Mouse (Mus musculus) natural killer cell, adult 2 months (primary cell): ENCODE data around the gene Ovca2.
"Not testable (repeated sequence)": the region's sequence is repeated elsewhere in the genome, so short reads cannot be mapped to it uniquely, and the experiment has no call there.

ENCODE experiments used
- DNase-seq, 2 experiments: peaks; one replicate each; pipeline ENCODE4 v3.0.0; 2022; ENCODE audit warnings: low spot score in 2 of 2

The Ovca2 gene

GRCm38 (mm10) chr11:75194850-75195461 lies 16.3 kb upstream of the Ovca2 start:
- DNase-seq: peak; percentile 55 to 64

DNA sequence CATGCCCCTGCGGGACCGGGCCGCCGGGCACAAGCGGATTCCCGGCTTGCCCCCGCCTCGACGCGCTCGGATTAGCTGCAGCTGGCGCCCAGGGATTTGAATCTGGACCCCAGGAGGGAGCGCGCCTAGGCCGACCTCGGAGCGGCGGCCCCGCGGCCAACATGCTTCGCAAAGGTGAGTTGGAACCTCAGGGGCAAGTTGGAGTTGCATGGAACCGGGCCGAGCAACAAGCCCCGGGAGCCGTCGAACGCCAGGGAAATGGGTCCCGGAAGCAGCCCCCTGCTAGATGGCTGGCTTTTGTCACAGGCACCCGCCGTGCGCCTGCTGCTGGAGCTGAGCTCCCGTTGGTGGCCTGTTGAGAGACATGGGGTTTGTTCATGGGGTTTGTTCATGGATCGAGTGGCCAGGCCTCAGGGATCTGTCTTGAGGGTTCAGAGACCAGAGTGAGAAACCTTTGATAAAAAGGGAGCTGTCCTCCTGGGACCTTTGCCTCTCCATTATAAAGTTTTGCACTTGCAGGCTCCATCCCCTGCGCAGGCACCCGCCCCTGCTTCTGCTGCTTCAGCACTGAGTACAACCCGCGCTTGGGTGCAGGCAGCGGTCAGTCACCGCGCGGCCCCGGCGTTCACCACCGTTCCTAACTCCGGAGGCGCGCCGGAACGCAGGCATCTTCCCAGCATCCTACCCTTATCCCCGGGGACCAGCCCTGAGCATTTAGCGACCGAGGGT lies 15.7 kb upstream of the Ovca2 start:
- peak in 1 of 2 experiments; percentile 31 for DNase-seq

GRCm38 (mm10) chr11:75193256-75194071 lies 14.8 kb upstream of the Ovca2 start, which contains the start of gene Rtn4rl1:
Gene Rtn4rl1, plus strand, starts transcription at chr11:75193783.
- peak in 1 of 2 experiments; percentile 39 for DNase-seq

DNA sequence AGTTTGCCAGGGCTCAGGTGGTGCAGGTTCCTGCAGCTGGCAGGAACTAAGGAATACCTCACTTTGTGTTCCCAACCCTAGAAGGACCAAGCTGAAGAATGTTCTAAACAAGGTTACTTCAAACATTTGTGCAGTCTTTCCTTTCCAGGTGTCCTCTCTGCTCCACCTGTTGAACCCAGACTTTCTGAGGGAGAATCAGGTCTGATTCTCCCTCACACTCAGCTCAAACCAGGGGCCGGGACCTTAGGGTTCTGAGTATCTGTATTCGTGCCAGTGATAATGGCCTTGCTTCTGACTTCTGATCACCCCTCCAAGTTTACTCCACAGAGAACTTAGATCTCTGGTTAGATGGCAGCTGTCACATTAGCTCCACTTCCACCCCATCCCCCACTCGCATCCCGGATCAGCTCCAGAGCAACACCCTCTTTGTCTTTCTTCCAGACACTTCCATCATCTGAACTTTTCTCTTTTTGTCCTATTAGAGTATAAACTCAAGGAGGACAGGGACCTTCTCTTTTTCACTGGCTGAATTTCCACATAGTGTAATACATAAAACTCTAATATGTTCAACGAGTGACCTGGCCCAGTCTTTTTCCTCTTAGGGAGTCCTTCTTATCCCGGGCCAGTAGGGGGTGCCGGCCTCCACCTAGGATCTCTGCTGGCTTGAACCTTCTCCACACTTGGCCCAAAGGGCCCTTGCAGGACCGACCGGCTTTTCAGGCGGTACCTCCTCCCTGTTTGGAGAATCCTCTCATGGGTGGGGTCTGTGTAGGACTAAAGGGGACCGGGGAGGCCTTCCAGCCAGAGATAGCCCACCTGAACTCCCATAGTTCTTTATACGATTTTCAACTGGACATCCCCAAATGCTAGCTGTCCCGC lies 13.9 kb upstream of the Ovca2 start:
- DNase-seq: peak; percentile 68 to 76

DNA sequence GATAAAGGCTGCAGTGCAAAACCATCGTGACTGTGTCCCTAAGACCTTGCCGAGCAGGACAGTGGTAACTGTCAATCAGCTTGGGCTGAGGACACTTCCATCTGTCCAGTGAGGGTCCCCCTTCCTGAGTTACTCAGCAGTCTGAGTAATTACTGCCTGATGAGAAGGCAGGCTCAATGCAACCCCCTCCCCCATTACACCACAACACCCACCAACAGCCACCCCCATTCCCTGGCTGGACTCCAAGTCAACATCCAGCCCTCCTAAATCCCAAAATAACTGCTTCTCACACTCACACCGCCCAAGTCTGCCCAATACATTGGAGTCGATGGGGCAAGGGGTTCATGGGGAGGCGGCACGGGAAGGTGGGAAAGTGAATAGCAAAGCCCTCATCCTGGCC lies 13.2 kb upstream of the Ovca2 start:
- DNase-seq: no peak

- DNase-seq: no peak
These were observed 12.3 kb upstream of the Ovca2 start, which contains the start of gene Dph1 for GRCm38 (mm10) chr11:75190905-75191441. Gene Dph1, minus strand, starts transcription at chr11:75191241.

DNA sequence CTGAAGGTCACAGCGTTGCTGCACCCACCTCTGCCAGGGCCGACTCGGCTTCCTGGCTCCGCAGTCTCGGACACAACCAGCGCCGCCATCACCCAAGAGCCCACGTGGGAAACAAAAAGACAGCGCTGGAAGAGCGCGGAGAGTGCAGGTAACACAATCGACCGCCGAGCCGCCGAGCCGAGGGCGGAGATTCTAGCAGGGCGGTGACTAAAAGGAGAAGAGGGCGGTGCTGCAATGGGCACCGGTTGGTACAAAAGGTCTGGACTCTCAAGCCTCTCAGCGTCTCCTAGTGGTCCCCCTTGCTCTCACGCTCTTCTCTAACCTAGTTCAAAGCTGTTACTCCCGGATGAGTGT lies 11.7 kb upstream of the Ovca2 start:
- peak; percentile 70 to 82 for DNase-seq

DNA sequence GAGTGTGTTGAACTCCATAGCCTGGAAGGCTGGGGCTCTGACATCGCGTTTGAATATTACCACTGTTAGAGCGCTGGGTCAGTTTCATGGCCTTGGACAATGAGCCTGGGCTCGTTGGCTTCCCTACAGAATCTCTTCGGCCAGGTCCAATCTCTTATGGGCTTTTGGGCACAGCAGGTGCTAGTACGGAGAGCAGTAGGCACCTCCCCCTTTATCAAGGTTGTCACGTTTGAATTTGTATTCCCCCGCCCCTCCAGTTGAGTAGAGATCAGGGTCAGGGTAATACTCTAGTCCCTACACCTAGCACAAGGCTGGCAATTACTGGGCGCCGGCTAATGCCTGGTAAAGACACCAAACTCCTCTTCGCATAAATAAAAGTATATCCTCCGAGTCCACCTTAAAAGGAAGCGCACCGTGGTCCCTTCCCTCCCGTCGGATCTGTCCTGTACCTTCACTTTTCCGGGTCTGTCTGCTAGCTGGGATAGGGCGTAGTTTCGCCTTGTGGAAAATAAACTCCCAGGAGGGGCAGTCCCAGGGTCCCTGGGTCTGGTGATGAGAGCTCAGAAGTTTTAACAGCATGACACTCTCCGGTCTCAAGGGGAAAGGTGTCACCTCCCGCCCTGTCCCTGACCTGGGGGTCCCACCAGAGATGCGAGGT lies 11.2 kb upstream of the Ovca2 start:
- no peak for DNase-seq

GRCm38 (mm10) chr11:75184986-75185385 lies 6.4 kb upstream of the Ovca2 start:
- peak in 1 of 2 experiments; percentile 50 for DNase-seq

GRCm38 (mm10) chr11:75184573-75184972 lies 5.9 kb upstream of the Ovca2 start:
- DNase-seq: no peak

GRCm38 (mm10) chr11:75183917-75184570 lies 5.4 kb upstream of the Ovca2 start:
- DNase-seq: no peak

GRCm38 (mm10) chr11:75178011-75178410 lies 624 bp downstream of the Ovca2 start:
- no peak for DNase-seq

DNA sequence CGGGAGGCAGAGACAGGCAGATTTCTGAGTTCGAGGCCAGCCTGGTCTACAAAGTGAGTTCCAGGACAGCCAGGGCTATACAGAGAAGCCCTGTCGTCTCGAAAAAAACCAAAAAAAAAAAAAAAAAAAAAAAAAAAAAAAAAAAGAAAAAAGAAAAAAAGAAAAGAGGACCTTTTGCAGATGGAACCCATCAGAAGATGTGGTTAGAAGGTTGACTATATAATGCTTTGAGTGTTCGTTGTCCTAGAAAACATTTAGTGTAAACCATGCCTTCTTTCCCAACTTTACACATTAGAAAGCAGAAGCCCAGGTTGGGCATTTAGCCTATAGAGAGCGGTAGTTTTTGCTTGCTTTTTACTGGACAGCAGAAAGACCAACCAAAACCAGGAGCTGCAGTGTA lies 4.1 kb downstream of the Ovca2 start:
- DNase-seq: not testable (repeated sequence)

GRCm38 (mm10) chr11:75173799-75174165 lies 4.9 kb downstream of the Ovca2 start:
- DNase-seq: no peak

GRCm38 (mm10) chr11:75173095-75173798 lies 5.4 kb downstream of the Ovca2 start:
- DNase-seq: peak; percentile 99 to 100

DNA sequence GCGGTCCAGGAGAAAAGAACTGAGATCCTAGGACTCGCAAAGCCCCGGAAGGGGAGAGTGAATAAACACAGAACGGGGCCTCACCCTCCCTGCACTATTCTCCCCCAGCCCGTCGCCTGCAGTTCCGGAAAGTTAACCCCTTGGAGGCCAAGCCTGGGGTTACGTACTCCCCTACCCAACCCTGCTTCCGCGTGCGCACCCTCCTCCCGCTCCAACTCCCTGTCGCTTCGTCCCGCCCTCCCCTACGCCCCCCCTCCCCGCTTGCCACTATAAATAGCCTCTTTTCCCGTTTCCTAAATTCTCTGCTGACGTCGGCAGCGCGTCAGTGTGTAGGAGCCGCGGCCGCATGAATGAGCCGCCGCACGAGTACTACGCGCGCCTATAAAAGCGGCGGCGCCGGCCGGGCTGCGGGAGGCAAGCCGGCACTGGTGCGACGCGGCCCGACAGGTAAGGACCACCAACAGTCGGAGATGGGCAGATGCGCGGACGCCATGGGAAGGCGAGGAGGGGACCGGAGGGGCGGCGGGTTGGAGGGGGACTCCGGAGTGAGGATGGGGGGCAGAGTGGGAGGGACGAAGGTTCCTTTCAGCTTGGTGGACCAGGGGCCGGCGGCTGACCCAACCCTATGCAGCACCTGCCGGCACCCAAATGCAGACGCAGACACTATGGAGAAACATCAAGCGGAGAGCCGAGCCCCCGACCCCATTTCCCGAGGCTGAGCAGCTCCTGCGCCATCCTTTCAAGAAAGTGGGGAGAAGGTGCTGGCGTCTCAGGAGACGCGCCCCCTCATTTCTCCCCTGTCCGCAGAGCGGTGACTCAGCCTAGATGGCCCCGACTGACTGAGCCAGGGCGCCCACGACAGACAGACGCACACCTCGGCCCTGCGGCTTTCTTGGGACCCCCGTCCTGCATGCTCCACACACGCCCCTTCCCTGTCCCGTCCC lies 6.2 kb downstream of the Ovca2 start:
- peak in 1 of 2 experiments; percentile 44 for DNase-seq

DNA sequence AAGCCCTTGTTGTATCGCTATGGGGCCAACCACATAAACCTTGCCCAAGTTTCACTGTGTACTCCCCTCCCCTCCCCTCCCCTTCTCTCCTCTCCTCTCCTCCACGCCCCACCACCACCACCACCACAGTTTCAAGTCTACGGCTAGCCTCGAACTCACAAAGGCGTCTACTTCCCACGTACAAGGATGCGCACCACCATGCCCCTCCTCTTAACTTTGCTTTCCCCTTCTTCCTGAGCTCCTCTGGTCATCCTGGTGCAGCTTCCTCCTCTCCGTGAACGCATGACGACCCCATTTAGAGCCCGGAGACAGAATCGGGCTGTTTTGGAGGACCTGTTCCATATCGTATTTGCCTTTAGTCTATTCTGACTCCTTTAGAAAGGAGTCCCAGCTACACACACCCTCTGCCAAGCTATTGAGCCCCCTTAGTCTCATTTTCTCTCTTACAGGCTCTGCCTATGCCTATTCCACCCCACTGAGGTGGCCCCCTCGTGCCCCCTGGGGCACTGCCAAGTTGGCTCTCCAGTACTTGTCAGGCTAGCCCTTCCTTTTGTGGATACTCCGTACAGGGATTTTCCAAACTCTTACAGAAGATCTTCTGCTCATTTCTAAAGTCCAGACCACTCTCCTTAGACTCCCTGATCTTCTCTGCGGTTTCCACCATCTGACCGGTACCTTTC lies 7.3 kb downstream of the Ovca2 start:
- no peak for DNase-seq
